Mouse (Mus musculus): ENCODE measurements around the gene Atxn7l1. TPM values are rescaled to one million over a fixed set of nuclear protein-coding genes. Genes with fewer than 3 reads are reported as not detected.

Gene Atxn7l1
- polyA plus RNA-seq, 1 experiment = 47.8 TPM

- Histone ChIP-seq H3K4me3 (replicated peaks; ENCODE audit: extremely low read depth, low read depth, low read length) (no peak overlapping the region), H3K4me1 (ENCODE audit: control insufficient read depth, insufficient read depth, low read length) (no peaks in the 10 kb centered on the region)
- WGBS = 86% methylated on average over 9 of the region's 9 CpGs
- TF ChIP-seq POLR2A (IDR thresholded peaks at IDR 0.05; ENCODE audit: borderline replicate concordance, extremely low read depth, low read depth, low read length) (no peak), CTCF (IDR thresholded peaks at IDR 0.05; ENCODE audit: insufficient read depth, low read length) (no peak)
- DNase-seq = no peak
Measured at GRCm38 (mm10) chr12:33272441-33272840, 124.9 kb downstream of the Atxn7l1 start.

DNA sequence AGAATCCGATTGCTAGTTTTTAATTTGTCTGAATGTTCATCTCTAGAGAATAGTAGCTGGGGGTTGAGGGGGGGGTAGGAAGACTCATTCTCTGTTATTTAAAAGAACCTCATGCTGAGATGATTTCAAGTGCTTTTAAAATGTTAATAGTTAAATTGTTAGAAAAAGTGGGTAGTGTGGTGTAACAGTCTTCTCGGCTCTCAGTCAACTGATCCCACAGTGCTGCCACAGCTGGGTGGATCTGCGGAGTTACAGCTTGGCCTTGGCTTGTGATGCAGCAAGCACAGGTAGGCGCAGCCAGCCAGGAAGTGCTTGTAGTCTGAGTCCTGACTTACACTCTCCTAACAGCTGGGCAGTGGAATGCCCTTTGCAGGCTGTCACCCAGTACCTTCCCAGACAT, 125.7 kb downstream of the Atxn7l1 start:
- Histone ChIP-seq H3K4me3 (replicated peaks; ENCODE audit: extremely low read depth, low read depth, low read length) (no peak overlapping the region), H3K4me1 (ENCODE audit: control insufficient read depth, insufficient read depth, low read length) (no peaks in the 10 kb centered on the region)
- DNase-seq = no peak
- 83% methylated on average over 4 of the region's 4 CpGs for WGBS
- TF ChIP-seq CTCF (IDR thresholded peaks at IDR 0.05; ENCODE audit: insufficient read depth, low read length) (no peak), POLR2A (IDR thresholded peaks at IDR 0.05; ENCODE audit: borderline replicate concordance, extremely low read depth, low read depth, low read length) (no peak)

GRCm38 (mm10) chr12:33273668-33274067, 126.2 kb downstream of the Atxn7l1 start:
- no peak for TF ChIP-seq CTCF (IDR thresholded peaks at IDR 0.05; ENCODE audit: insufficient read depth, low read length)
- no peak for TF ChIP-seq POLR2A (IDR thresholded peaks at IDR 0.05; ENCODE audit: borderline replicate concordance, extremely low read depth, low read depth, low read length)
- DNase-seq = no peak
- WGBS = 83% methylated on average over 9 of the region's 9 CpGs
- no peaks in the 10 kb centered on the region for H3K4me1 ChIP-seq (ENCODE audit: control insufficient read depth, insufficient read depth, low read length)
- no peak overlapping the region for H3K4me3 ChIP-seq (replicated peaks; ENCODE audit: extremely low read depth, low read depth, low read length)

GRCm38 (mm10) chr12:33276028-33276427, 128.5 kb downstream of the Atxn7l1 start:
- 91% methylated on average over 1 of the region's 1 CpGs for WGBS

DNA sequence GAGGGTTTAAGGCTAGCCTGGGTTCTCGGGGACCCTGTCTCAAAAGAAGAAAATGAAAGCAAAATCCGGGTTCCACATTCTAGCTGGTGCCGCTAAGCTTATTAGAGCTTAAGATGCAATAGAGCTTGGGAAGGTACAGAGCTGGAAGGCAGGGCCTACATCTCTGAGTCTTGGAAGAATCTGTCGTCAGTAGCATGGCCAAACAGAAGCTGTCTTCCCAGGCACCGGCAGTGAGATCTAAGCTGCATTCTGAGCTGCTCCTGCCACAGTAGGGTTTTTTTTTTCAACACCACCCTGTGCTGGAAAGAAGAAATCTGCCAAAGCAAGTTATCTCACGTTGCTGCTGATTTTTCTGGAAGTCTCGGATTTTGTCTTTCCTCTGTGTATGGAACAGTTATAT, 129.9 kb downstream of the Atxn7l1 start:
- H3K4me3 ChIP-seq (replicated peaks; ENCODE audit: extremely low read depth, low read depth, low read length) = no peak overlapping the region
- H3K4me1 ChIP-seq (ENCODE audit: control insufficient read depth, insufficient read depth, low read length) = no peaks in the 10 kb centered on the region
- TF ChIP-seq CTCF (IDR thresholded peaks at IDR 0.05; ENCODE audit: insufficient read depth, low read length) (no peak), POLR2A (IDR thresholded peaks at IDR 0.05; ENCODE audit: borderline replicate concordance, extremely low read depth, low read depth, low read length) (no peak)
- no peak for DNase-seq
- WGBS = 86% methylated on average over 7 of the region's 7 CpGs

More at GRCm38 (mm10) chr12:33276028-33276427, 128.5 kb downstream of the Atxn7l1 start:
- TF ChIP-seq CTCF (IDR thresholded peaks at IDR 0.05; ENCODE audit: insufficient read depth, low read length) (no peak), POLR2A (IDR thresholded peaks at IDR 0.05; ENCODE audit: borderline replicate concordance, extremely low read depth, low read depth, low read length) (no peak)
- Histone ChIP-seq H3K4me1 (ENCODE audit: control insufficient read depth, insufficient read depth, low read length) (no peaks in the 10 kb centered on the region), H3K4me3 (replicated peaks; ENCODE audit: extremely low read depth, low read depth, low read length) (no peak overlapping the region)
- no peak for DNase-seq

GRCm38 (mm10) chr12:33279159-33279558, 131.7 kb downstream of the Atxn7l1 start:
- DNase-seq = no peak
- Histone ChIP-seq H3K4me1 (ENCODE audit: control insufficient read depth, insufficient read depth, low read length) (no peaks in the 10 kb centered on the region), H3K4me3 (replicated peaks; ENCODE audit: extremely low read depth, low read depth, low read length) (no peak overlapping the region)
- TF ChIP-seq POLR2A (IDR thresholded peaks at IDR 0.05; ENCODE audit: borderline replicate concordance, extremely low read depth, low read depth, low read length) = no peak
- no peak for TF ChIP-seq CTCF (IDR thresholded peaks at IDR 0.05; ENCODE audit: insufficient read depth, low read length)
- WGBS = 55% methylated on average over 2 of the region's 2 CpGs

GRCm38 (mm10) chr12:33280805-33281204, 133.3 kb downstream of the Atxn7l1 start:
- WGBS = 11% methylated on average over 2 of the region's 2 CpGs
- no peak overlapping the region for H3K4me3 ChIP-seq (replicated peaks; ENCODE audit: extremely low read depth, low read depth, low read length)
- TF ChIP-seq CTCF (IDR thresholded peaks at IDR 0.05; ENCODE audit: insufficient read depth, low read length) (peak; percentile 95), POLR2A (IDR thresholded peaks at IDR 0.05; ENCODE audit: borderline replicate concordance, extremely low read depth, low read depth, low read length) (no peak)
- H3K4me1 ChIP-seq (ENCODE audit: control insufficient read depth, insufficient read depth, low read length) = peaks cover 1% of the 10 kb centered on the region; the same call in 1 of the 2 replicates
- DNase-seq = peak; percentile 77

DNA sequence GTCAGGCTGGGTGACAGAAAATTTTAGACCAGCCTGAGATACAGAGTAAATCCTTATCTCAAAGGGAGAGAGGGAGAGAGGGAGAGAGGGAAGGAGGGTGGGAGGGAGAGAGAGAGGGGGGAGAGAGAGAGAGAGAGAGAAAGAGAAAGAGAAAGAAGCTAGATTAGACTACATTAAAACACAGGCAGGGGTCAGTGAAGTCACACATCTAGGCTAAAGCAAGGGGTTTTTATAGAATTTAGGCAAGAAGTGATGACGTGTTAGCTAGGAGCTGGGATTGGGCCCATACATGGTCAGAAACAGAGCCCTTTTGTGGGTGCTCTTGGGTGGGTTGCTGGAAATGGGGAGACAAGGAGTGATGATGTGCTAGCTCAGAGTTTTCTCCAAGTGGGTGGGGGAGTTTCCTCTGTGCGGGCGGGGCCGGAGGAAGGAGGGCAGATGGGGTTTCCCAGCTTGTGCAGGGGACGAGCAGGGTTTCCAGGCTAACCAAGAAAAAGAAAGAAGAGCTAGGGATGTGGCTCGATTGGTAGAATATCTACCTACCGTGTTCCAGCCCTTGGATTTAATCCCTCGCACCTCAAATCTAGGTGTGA, 136.9 kb downstream of the Atxn7l1 start:
- Histone ChIP-seq H3K4me3 (replicated peaks; ENCODE audit: extremely low read depth, low read depth, low read length) (no peak overlapping the region), H3K4me1 (ENCODE audit: control insufficient read depth, insufficient read depth, low read length) (peaks cover 3% of the 10 kb centered on the region; the same call in 1 of the 2 replicates)
- TF ChIP-seq POLR2A (IDR thresholded peaks at IDR 0.05; ENCODE audit: borderline replicate concordance, extremely low read depth, low read depth, low read length) (no peak), CTCF (IDR thresholded peaks at IDR 0.05; ENCODE audit: insufficient read depth, low read length) (no peak)
- WGBS = 58% methylated on average over 8 of the region's 8 CpGs
- DNase-seq = no peak

- 61% methylated on average over 4 of the region's 4 CpGs for WGBS
- TF ChIP-seq CTCF (IDR thresholded peaks at IDR 0.05; ENCODE audit: insufficient read depth, low read length) (no peak), POLR2A (IDR thresholded peaks at IDR 0.05; ENCODE audit: borderline replicate concordance, extremely low read depth, low read depth, low read length) (no peak)
- DNase-seq = no peak
- Histone ChIP-seq H3K4me1 (ENCODE audit: control insufficient read depth, insufficient read depth, low read length) (peaks cover 3% of the 10 kb centered on the region; the same call in 1 of the 2 replicates), H3K4me3 (replicated peaks; ENCODE audit: extremely low read depth, low read depth, low read length) (no peak overlapping the region)
Measured at GRCm38 (mm10) chr12:33285354-33285753, 137.9 kb downstream of the Atxn7l1 start.

DNA sequence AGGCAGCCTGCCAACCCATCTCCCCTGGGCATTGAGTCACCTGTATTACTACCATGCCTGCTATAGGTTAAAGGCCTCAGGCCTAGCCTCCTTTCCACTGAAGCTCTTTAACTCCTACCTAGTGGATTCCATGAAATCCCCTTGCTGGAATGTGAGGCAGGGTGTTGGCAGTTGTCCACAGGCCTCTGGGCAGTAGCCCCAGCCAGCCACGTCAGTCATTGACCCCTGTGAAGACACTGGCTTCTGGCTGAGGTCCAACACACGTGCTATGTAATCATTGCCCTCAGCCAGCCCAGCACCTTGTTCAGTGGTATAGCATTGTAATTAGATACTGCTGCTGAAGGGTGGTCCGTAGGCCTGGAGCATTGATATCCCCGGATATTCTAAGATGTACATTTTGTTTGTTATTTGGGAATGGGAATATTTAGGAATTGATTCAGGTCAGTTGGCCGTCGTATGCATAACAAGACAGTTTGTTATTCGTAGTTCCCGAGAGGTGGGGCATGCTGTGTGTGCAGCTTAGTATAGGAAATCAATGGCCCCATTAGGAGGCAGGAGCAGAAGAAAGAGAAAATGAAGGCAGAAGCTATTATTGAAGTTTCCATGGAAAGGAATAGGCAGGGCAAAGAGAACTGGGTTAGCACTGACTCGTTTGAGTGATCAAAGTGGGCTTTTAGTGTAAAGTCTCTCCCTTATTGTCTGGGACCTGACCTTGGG, 138.6 kb downstream of the Atxn7l1 start:
- TF ChIP-seq POLR2A (IDR thresholded peaks at IDR 0.05; ENCODE audit: borderline replicate concordance, extremely low read depth, low read depth, low read length) (no peak), CTCF (IDR thresholded peaks at IDR 0.05; ENCODE audit: insufficient read depth, low read length) (no peak)
- DNase-seq = no peak
- Histone ChIP-seq H3K4me1 (ENCODE audit: control insufficient read depth, insufficient read depth, low read length) (peaks cover 3% of the 10 kb centered on the region; the same call in 1 of the 2 replicates), H3K4me3 (replicated peaks; ENCODE audit: extremely low read depth, low read depth, low read length) (no peak overlapping the region)
- 73% methylated on average over 9 of the region's 9 CpGs for WGBS

Data from lung, adult 2 months (tissue).